Mouse (Mus musculus) testis, adult 2 months (tissue): Measurements from ENCODE around the gene Rac3.

Source experiments
- CTCF ChIP-seq: fragments of 200-500 bp; IDR thresholded peaks from 2 replicates; pipeline ENCODE4 v1.5.1; 2012; ENCODE audit warnings: low read depth, mild to moderate bottlenecking, inconsistent platforms, low read length, moderate library complexity; ENCODE audit not compliant: control insufficient read depth, insufficient read depth, insufficient replicate concordance
- POLR2A ChIP-seq: fragments of 200-500 bp; IDR thresholded peaks from 2 replicates; pipeline ENCODE4 v1.6.1; 2012; ENCODE audit warnings: low read depth, mild to moderate bottlenecking, inconsistent platforms, low read length, moderate library complexity; ENCODE audit not compliant: control insufficient read depth

DNA sequence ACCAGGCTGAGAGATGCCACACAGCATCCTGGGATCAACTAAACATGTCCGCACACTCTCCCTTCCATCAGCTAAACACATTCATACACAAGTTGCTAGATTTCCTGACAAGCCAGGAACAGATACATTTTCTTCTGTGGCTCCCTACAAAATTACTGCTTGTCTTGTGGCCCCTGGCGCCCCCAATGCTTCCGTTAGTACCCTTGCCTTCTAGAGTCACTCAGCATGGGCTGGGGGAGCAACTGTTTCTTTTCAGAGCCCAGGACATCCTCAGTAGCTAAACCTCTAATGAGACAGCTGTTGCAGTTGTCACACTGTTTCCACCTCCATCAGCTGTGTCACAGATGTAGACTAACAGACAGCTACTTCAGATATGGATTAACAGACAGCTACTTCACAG is 51.5 kb downstream of the Rac3 start:
- no peak for TF ChIP-seq CTCF
- no peak for TF ChIP-seq POLR2A
